Mouse (Mus musculus) kidney, adult 11 months (tissue): ENCODE results near the gene Kcnk13.

Experiments used
- DNase-seq: peaks from one replicate; pipeline ENCODE4 v3.0.0; 2022

The Kcnk13 gene

DNA sequence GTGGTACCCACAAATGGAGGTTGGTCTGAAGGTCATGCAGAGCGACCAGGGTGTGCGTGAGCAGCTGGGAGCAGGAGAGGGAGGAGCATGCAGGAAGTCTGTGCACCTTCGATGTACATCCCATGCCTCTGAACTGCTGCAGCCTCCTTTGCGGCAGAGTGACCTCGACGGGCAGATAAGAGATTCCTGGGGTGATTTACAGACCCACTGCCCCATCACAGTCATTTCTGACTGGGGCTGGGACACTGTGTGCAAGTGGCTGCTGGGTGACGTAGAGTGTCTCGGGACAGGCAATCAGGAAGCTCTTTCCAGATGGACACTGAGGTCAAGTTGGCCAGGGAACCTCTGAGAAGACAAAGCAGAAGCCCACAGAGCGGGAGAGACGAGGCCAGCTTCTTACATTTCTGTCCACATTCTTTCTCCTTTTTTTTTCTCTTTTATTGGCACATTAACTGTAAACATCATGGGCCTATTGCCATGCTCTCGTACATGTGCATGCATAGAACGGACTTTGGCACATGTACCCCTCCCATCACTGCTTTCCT is 59.6 kb downstream of the Kcnk13 start:
- no peak for DNase-seq

DNA sequence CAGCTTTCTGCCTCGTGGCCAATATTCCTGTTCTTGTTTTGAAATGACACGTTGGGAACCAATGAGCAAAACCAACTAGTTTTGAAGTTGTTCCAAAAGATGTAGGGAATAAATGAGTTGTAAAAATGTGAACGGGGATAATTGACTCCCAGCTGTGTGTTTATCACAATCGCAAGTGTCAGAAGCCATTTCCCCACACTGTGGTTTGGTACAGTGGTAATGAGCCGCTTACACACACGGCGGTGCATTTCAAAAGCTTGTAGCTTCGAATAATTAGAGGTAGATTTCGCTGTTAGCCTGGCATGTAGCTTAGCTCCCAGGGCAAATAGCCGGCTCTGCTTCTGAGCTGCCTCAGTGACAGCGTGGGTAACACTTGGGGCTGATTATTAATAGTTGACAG is 61.4 kb downstream of the Kcnk13 start:
- no peak for DNase-seq

DNA sequence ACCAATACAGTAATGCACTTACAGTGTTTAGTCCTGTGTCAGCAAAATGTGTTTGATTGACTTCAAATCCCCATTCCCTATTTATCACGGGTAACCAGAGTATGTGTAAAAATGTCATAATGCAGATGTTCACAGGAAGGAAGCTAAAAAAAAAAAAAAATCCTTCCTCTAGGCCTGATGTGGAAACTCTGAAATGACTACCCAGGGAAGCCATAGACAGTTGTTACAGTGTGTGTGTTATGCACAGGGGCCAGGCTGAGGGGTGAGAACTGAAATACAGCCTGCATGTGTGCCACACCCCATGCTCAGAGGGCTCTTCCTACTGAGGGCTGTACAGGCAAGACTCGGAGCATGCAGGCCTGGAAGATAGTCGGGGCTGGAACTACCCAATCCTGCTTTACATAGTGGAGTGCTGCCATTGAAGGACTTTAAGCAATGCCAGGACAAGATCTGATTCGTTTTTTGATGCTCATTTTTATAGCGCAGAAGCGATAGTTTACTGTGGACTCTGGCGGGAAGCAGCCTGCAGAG is 62.5 kb downstream of the Kcnk13 start:
- DNase-seq: no peak

DNA sequence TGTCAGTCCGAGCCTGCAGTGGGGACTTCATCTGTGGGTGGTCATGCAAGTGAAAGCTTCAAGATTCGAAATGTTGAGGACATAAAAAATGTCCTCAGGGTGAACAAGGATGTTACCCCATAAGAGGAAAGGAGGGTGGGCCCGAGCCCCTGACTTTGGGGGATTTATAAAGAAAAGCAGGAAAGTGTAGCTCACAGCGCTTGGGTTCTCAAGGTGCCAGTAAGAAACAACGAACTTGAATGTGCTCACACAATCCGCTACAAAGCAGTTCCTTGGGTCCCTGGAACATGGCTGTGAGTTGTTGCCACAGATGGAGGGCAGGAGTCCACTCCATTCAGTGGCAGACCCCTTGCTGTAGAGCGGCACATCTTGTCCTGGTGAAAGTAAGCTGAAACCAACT is 63.0 kb downstream of the Kcnk13 start:
- no peak for DNase-seq

DNA sequence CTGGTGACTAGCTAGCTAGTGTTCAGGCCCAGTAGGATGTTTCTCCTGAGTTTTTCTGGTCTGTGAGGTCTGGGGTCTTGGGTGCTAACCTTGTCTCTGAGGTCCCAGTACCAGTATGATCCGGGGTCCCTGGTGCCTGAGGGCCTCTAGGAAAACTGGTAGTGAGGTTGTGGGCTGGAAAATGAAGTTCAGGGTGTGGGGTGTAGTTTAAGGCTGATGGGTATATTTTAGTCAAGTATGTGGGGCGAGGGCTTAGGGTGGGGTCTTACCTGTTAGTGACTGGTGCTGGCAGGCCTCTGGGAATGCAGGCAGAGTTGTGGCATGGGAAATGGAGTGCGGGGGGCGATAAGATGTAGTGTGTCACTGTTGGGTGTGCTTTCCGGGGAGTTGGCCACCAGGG is 67.4 kb downstream of the Kcnk13 start:
- DNase-seq: no peak

DNA sequence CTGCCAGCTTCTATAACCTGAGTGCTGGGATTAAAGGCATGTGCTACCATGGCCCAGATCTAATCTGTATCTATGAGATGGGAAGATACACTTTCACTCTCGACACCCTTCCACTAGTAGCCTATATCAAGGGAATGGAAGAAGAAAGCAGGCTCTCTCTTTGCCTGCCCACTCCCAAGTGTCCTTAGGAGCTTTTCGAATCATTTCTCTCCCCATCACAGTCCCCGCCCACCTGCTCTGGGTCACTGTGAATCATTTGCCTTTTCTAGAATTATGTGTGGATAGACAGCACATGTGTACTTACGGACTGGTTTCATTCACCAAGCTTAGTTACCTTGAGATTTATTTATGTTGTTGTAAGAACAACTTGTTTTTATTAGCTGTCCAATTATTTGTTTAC is 68.2 kb downstream of the Kcnk13 start:
- DNase-seq: no peak

DNA sequence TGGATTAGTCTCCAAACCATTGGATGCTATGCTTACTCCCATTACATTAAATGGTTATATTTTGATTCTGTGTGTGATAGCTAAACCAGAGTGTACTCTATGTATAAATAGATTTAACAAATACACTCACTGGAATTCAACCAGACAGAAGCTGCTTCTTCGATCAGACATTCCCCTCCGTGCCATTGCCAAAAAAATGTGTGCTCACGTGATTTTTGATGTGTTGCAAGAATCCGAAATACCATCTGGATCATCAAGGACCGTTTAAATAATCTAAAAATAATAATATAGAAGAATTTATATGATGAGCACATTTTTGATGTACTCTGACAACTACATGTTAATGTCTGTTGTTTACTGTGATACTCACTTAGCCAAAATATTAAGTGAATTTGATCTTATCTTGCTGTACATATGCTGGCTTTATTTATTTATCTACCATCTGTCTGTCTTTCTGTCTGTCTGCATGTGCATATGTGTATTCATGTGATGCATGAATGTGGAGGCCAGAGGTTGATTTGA is 74.5 kb downstream of the Kcnk13 start:
- no peak for DNase-seq

DNA sequence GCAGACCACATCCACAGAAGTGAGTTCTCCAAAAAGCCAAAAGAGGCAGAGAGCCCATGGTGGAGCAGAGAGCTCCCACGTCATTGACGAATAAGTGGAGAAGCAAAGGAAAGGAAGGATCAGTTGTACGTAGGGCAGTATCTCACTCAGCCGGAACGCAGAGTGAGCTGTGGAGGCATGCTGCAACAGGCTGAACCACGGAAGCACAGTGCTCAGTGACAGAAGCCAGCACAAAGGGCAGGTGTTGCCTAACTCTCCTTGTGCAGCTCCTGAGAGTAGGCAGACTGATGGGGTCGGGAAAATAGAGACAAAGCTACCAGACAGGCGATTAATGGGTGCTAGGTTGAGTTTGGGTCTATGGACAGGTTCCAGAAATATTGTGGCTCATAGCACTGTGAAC is 77.8 kb downstream of the Kcnk13 start:
- DNase-seq: no peak

DNA sequence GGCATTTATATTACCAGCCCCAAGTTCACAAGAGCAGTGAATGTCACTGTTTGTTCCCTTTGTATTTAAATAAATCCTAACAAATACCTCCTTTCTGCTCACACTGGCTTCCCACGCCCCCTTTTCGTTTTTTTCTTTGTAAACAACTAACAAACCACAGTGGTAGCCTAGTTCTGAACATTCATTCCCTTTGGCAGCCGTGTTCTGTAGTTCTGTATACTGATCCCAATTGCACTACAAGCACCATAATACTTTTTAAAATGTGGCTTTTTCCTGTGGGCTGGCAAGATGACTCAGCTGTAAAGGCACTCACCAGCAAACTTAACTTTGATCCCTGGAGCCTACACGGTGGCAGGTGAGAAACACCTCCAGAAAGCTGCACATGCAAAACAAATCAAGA is 80.4 kb downstream of the Kcnk13 start:
- DNase-seq: no peak

DNA sequence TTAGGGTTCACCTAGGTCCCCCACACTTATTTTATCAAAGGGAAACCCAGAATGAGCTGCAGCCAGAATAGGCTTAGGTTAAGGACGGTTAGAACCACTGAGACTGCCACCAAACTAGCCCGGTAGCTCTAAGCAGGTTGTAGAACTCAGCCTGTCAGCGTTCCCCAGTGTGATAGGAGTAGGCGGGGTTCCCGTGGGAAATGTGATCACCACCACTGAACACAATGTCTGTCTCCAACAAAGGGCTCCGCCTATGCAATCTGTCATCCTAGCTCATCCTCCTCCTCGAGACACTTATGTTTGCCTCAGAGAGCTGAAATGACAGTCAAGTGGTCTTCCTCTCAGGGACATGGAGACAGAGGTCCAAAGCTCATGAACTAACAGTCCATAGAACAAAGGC is 86.3 kb downstream of the Kcnk13 start:
- no peak for DNase-seq

DNA sequence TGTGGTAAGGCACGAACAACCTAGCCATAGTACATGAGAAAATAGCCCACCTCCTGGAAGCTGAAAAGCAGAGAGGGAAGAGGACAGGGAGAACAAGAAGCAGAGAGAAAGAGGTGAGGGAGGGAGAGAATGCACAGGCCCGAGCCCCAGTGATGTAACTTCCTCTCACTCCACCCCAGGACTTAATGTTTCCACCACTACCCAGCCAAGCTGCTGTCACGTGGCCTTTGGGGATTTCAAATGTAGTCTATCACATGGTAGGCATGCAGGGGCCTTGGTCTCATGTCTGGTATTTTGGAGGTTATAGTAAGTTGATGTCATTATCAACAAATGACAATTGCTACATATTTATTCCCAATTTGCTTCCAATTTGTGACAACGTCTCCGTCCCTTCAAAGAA is 89.3 kb downstream of the Kcnk13 start:
- DNase-seq: no peak

DNA sequence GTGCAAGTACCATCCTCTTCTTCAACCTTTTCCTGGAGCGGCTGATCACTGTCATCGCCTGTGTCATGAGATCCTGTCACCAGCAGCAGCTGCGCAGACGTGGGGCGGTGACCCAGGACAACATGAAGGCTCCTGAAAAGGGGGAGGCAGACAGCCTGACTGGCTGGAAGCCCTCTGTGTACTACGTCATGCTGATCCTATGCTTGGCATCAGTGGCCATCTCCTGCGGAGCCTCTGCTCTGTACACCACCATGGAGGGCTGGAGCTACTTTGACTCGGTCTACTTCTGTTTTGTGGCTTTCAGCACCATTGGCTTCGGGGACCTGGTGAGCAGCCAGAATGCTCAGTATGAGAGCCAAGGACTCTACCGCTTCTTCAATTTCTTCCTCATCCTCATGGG is 96.8 kb downstream of the Kcnk13 start:
- DNase-seq: no peak

DNA sequence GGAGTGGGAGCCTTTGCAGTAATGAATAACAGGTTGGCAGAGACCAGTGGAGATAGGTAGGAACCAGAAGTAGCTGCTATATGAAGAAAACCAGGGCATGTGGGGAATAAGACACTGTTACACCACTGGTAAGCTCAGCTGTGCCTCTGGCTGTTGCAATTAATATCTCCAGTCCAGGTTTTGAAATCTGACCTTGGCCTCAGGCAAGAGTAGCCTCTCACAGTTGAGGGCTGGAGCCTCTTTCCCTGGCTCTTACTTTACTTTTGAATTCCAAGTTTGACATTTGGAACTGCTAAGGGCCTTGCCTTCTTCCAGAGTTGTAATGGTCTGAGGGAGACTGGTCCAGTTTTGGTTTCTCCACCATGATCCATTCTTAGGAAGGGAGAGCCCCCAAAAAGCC is 97.5 kb downstream of the Kcnk13 start:
- no peak for DNase-seq

DNA sequence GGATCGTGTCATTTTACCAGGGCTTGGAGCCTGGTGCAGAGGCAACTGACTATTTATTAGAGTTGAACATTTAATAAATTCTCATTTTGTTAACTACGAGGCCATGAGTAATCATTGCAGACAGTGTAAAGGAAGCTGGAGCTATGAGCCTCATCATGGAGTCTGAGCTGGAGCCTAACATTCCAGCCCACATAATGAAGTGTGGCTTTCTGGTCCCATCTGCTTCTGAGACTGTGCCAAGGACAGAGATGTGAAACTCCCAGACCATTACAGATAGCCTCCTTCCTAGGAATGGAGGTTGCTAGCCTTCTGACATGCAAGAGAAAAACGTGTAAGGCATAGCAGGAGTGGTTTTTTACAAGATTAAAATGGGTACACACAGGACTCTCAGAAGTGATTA is 98.3 kb downstream of the Kcnk13 start:
- DNase-seq: no peak

DNA sequence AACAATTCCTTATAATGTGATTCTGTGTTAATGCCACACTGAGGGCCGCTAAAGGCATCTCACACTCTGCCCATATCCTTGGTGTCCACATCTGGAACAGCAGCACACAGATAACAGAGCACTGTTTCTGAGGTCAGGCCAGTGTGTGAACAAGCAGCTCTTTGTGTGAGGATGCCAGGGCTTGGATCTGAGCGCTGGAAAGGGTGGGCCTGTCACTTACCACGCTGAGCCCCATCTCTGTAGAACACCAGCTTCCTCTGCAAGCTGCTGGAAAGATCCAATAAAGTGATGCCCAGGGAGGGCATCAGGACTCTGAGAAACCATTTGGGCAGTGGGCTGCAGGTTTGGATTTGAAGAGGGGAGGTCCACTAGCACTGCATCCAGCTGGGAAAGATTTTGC is 100.8 kb downstream of the Kcnk13 start:
- DNase-seq: no peak

DNA sequence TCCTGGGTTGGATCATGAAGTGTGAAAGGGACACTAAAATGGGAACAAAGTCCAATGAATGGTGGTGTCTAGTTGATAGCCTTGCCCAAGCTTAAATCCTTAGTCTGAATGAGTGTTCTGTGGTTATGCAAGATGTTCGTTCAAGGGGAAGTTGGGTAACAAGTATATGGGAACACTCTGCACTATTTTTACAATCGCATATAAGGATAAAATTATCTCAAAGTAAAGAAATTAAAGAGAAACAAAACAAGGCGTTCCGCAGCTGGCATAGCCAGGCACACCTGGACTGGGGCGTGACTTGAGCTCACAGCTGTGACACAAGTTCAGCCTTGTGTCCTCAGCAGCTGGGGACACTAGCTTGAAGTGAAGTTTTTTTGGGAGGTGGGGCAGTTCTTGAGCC is 103.2 kb downstream of the Kcnk13 start:
- no peak for DNase-seq

DNA sequence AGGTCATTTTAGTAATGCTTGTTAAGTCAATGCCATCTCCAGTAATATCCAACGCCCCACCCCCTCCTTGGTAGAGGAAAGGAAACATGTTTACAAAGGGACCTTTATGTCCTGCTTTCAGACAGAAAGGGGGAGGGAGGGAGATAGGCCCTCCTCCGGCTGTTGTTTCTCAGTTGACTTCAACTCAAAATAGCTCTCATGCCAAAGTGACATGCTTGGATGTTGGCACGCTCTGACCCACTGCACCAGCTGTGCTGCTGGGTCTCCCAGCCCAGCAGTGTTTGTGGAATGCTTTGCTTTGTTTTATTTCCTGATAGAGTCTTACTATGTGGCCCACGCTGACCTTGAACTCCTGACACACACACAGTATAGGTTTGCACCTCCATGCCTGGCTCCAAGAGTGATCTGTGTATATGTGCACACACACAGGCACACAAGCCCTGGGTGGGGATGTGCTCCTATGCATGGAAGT is 108.9 kb downstream of the Kcnk13 start:
- no peak for DNase-seq

DNA sequence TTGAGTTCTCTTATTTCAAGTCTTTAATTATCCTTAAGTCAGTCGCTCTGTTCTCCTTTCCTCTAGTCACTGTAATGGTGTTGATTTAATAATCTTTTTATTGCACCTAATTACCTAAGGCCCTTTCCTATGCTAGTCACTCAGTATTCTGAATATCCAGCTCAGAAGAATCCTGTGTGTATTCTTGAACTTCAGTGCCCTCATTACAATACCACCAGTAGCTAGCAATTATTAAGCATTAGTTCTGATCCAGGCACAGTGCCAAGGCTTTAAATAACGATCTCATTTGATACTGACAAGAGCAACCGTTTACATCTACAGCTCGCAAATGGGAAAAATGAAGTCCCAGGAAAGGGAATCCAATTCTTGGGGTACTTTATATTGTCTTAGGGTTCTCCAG is 111.4 kb downstream of the Kcnk13 start:
- DNase-seq: no peak

DNA sequence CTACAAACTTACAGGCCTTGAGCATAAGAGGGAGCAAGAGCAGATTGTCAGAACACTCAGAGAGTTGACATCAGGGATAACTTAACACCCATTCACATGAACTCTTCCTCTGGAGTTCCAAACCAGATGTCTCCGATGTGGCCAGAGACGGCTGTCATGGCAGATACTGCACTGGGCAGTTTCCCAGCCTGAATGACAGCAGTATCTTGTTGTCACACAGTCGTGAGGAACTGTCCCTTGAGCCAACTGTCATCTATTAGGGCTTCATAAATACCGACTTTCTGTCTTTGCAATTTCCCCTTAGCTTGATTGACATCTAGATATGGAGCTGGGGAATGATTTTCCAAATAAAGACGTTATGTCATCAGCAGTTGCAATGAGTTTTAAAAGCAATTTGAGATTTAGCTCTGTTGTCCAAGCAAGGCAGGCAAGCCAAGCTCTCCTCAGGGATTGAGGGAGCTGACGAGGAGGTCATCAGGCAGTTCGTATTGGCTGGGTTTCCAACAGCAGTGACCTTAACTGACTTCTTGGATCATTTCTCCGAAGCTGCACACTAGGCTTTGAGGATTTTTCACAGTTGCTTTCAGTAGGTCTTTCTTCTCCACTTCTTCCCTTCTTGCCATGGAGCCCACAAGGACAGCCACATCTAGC is 115.5 kb downstream of the Kcnk13 start:
- DNase-seq: no peak

DNA sequence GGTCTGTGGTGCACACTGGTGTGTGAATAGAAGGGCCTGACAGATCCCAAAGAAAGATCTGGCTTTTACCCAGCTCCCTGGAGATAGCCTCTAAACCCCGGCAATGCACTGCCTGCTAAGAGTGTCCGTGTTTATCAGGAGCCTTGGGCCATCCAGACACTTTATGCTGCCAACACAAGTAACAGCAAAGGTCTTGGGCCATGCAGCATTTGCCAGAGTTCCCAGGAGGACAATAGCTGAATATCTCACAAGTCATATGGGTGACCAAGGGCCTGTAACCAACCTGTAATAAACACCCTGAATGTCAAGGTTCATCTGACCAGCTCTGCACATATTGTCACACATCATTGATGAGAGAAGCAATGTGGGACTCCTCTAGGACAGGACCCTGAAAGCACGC is 123.7 kb downstream of the Kcnk13 start:
- no peak for DNase-seq

DNA sequence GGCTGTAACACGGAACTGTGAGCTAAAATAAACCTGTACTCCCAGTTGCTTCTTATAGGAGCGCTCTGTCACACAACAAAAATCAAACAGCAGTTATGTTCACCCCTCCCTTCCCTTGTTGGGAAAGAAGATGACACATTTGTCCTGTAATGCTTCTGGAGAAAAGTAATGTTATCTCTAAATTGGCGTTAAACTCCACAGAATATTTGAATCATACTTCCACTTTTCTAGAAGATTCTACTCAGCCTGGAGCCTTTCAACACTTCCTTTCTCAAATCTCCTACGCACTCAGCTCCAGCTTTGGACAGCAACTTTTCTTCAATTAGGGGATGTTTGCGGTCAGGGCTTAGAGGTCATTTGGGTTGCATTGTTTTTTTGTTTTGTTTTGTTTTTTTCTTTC is 125.0 kb downstream of the Kcnk13 start:
- no peak for DNase-seq

DNA sequence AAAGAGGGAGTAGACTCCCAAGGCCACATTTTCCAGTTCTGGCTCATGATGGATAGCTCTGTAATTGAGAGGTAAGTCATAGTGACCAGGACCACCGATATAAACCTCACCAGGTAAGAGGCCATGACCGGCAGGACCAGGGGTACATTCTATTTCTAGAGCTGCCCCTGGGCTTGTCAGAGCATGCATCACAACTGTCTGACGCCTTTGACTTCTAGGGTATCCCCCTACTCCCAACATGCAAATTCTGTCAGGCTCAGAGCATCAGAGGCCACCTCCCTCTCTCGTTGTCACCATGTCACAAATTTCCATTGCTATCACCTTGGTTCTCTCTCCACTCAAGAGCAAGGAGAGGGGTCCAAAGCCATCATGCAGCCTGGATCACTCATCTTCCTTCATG is 126.5 kb downstream of the Kcnk13 start:
- DNase-seq: no peak

DNA sequence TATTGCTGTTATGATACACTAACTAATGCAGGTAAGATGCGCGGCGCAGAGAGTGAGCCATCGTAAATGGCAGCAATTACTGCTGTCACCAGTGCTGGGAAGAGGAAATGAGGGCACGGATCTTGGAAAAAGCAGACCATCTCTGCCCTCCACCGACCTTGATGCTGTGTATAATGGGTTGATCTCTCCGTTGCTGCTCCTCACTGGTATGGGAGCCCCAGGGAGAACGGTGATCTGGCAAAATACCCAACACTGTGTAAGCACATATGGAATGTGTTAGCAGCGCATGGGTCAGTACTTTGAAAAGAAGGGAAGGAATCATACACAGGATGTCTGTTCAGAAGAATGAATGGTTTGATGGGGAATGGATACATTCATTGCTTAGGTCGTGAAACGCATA is 128.7 kb downstream of the Kcnk13 start:
- DNase-seq: no peak

DNA sequence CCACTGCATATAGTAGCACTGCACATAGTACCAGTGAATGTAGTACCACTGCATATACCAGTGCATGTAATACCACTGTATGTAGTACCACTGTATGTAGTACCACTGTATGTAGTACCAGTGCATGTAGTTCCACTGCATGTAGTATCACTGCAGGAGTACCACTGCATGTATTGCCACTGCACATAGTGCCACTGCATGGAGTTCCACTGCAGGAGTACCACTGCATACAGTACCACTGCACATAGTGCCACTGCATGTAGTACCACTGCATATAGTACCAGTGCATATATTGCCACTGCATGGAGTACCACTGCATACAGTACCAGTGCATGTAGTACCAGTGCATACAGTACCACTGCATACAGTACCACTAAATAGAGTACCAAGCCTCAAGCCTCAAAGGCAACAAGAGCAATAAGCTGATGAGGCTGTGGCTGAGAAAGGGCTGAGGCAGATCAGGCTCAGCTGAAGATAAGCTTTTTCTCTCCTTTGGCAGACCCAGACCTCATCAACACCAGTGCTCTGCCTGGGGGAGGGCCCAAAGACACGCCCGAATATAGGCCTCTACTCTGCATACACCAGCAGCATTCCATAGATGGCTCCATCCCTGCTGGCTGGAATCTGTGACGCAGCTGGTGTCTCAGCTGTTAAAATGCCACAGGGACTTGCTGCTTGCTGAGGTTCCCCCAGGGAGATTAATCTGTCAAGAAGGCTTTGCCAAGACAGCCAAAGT is 135.8 kb downstream of the Kcnk13 start:
- no peak for DNase-seq
